Mouse (Mus musculus) thymus, postnatal 14 days (tissue): ENCODE measurements around the gene Gpbp1l1.
A peak's percentile ranks its signal among the peaks of the same experiment; 100 is the strongest.

ENCODE experiments used
- DNase-seq: peaks from one replicate; pipeline ENCODE4 v3.0.0; 2021

Gpbp1l1 gene

GRCm38 (mm10) chr4:116557306-116558121 lies at the start of gene Gpbp1l1:
Gene Gpbp1l1 (plus strand): TSS chr4:116557658.
- peak; percentile 99 for DNase-seq

GRCm38 (mm10) chr4:116531109-116531508 lies 26.3 kb upstream of the Gpbp1l1 start:
- DNase-seq, result no peak

DNA sequence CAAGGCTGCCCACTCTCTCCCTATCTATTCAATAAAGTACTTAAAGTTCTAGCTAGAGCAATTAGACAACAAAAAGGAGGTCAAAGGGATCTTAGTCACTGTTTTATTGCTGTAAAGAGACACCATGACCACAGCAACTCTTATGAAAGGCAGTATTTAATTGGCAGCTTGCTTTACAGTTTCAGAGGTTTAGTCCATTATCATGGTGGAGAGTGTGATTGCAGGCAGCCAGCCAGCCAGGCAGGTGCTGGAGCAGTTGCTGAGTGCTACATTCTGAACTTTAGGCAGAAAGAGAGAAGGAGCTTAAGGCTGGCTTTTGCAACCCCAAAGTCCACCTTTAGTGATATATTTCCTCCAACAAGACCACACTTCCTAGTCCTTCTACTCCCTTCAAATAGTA lies 21.1 kb upstream of the Gpbp1l1 start:
- DNase-seq, result no peak

DNA sequence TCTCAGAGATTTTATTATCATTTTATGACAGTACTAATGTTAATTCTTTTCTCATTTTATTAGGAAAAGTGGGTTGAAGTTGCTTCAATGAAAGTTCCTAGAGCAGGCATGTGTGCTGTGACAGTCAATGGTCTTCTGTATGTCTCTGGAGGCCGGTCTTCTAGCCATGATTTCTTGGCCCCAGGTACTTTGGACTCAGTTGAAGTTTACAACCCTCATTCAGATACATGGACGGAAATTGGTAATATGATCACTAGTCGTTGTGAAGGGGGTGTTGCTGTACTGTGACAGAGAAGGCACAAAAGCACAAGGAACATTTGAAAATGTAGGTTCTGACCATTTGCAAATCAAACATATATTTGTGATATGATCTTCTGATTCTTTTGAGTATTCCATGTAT lies 19.7 kb upstream of the Gpbp1l1 start:
- DNase-seq, result no peak

- no peak for DNase-seq
Observed at GRCm38 (mm10) chr4:116550432-116550831, 7.0 kb upstream of the Gpbp1l1 start.

- DNase-seq, result no peak
Observed at GRCm38 (mm10) chr4:116553035-116553434, 4.4 kb upstream of the Gpbp1l1 start.

- DNase-seq, result peak; percentile 80
Observed at GRCm38 (mm10) chr4:116555413-116556300, 1.8 kb upstream of the Gpbp1l1 start, which contains the start of gene Tmem69. Gene Tmem69 (minus strand): TSS chr4:116555936.

DNA sequence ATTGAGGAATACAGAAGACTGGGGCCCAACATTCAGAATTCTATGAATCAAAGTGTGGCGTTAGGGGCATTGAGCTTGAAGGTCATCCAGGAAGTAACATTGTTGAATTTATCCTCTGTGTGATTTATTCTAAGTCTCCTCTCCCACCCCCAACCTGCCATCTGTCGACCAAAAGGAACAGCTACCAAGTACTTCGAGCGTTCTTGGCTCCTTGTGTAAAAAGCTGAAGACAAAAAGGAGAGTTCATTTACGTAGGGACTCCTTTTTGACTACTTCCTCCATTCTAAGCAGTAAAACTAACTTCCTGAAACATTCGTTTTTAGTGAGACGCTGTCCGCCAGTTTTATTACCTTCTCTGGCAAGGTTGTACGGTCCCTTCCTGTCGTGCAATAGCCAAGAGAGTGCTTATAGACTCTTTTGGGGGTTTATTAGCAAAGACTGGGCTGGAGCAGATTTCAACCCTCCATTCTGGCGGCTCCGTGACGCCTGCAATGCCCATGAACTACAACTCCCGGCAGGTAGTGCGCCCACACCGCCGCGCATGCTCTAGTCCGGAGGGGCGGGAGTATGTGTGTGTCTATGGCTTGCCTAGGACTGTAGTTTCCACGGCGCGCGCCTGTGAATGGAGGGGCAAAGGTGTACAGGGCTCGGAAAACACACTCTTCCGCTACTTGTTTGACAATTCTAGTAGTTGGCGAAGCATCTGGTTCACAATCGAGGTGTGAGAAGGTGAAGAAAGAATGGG lies 725 bp upstream of the Gpbp1l1 start:
- DNase-seq, result peak; percentile 95

GRCm38 (mm10) chr4:116558151-116558882 lies 859 bp downstream of the Gpbp1l1 start:
- DNase-seq, result no peak

DNA sequence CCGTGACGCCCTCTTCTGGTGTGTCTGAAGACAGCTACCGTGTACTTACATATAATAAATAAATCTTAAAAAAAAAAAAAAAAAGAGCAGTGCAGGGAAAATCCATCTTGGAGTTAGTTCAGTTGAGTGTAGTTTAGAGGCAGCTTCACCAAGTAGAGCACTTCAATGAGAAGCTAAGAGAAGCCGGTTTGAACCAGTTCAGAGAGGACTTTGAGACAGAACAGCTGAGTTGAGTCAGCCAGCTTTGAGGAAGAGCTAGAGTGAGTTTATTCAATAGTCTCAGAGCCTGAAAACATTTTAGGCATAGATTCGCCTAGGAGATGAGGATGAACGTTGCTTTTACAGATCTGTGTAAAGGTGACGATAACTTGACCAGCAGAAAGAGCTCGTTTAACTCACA lies 38.3 kb downstream of the Gpbp1l1 start:
- DNase-seq, result no peak

- no peak for DNase-seq
Observed at GRCm38 (mm10) chr4:116596379-116596778, 38.9 kb downstream of the Gpbp1l1 start, which contains the start of gene Ccdc17. Gene Ccdc17 (plus strand): TSS chr4:116596654.

- DNase-seq, result peak; percentile 56
Observed at GRCm38 (mm10) chr4:116596978-116597881, 39.8 kb downstream of the Gpbp1l1 start.

- no peak for DNase-seq
Observed at GRCm38 (mm10) chr4:116612621-116613020, 55.2 kb downstream of the Gpbp1l1 start.

- no peak for DNase-seq
Observed at GRCm38 (mm10) chr4:116615237-116615636, 57.8 kb downstream of the Gpbp1l1 start.

DNA sequence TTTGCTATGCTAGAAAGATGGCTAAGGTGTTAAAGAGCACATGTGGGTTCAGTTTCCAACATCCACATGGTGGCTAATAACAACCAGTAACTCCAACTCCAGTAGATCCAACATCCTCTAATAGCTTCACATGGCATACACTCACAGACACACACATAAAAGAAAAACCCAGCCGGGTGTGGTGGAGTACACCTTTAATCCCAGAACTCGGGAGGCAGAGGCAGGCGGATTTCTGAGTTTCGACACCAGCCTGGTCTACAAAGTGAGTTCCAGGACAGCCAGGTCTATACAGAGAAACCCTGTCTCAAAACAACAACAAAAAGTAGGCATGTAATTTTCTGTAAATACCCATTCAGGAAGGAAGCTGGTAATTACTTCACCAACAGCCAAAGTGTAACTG lies 67.4 kb downstream of the Gpbp1l1 start:
- no peak for DNase-seq

GRCm38 (mm10) chr4:116626658-116627358 lies 69.3 kb downstream of the Gpbp1l1 start:
- peak; percentile 86 for DNase-seq

- DNase-seq, result peak; percentile 93
Observed at GRCm38 (mm10) chr4:116627359-116627716, 69.9 kb downstream of the Gpbp1l1 start.

DNA sequence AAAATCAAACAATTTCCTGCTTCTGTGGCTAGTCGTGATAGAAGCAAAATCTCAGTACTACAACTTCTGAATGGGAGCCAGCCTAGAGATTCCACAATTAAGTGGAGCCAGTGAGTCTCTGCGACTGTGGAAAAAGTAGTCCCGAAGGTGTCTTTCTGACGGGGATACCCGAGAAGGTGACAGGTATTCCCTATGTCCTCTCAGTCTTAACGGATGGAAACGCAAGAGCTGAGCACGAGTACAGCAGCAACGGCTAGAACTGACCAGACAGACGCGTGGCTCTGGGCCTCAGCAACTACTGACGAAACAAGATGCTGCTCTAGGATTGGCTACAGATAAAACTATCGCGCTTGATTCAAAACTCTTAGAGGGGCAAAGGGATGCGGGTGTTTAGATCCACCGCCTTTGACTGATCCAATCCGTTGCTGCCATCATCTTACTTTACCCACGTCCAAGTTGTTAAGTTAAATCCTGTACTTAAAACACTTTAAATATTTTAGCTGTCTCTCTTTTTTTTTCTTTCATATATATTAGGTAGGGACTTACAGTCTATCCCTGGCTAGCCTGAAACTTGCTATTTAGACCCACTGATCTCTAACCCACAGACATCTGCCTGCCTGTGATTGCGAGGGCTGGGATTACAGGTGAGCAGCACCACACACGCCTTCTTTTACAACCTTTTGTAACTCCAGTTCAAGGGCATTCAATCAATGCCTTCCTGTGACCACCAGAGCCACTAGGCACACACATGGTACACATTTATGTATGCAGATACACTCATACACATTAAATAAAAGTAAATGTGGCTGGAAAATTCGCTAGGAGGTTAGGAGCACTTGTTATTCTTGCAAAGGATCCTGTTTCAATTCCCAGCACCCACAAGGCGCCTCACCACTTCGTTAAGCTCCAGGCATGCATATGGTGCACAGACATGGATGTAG lies 70.5 kb downstream of the Gpbp1l1 start, which contains the start of gene Nasp:
Gene Nasp, minus strand, starts transcription at position 220 of the 941 bp plus-strand sequence.
- peak; percentile 78 for DNase-seq

DNA sequence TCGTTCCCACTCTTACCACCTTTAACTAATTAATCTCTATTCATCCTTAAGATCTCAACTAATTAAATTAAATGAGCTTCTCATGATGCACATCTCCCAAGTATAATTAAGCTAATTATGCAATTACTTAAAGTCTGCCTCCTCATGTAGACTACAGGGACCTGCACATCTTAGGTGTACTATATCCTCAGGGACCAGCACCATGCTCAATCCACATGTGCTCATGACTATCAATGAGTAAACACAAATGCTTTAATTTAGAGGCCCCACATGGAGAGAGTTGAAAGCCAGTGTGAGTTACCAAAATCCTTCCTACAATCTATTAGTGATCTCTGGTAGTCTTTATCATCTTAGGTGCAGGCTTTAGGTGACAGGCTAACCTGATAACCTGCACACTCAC lies 77.7 kb downstream of the Gpbp1l1 start:
- DNase-seq, result no peak
